Mouse (Mus musculus) macrophage (primary cell): ENCODE data around the gene Krt78. TPM values are rescaled to one million over a fixed set of nuclear protein-coding genes. Genes with fewer than 3 reads are reported as not detected.
A peak's percentile ranks its signal among the peaks of the same experiment; 100 is the strongest.

Experiments
- H3K27ac ChIP-seq: fragments of 350-480 bp; formaldehyde crosslinking; 2 replicates; pipeline ENCODE4 v1.9.0; 2021
- H3K36me3 ChIP-seq: fragments of 350-480 bp; formaldehyde crosslinking; 2 replicates; pipeline ENCODE4 v1.9.0; 2021; ENCODE audit errors: inconsistent target
- H3K4me3 ChIP-seq: fragments of 350-480 bp; formaldehyde crosslinking; 2 replicates; pipeline ENCODE4 v1.9.0; 2021; ENCODE audit errors: inconsistent target
- H3K79me2 ChIP-seq: fragments of 350-480 bp; formaldehyde crosslinking; 2 replicates; pipeline ENCODE4 v1.9.0; 2021; ENCODE audit errors: inconsistent target
- WGBS: methylation state at CpG from one replicate; pipeline ENCODE4 v1.1.7; 2026; ENCODE audit warnings: inconsistent platforms; ENCODE audit not compliant: missing documents; 5-methylcytosine and 5-hydroxymethylcytosine counted together
- polyA plus RNA-seq: library from polyadenylated mRNA; stranded (reverse); fragments of 250-400 nt; gene quantifications from 3 replicates; pipeline ENCODE4 v1.2.4, GENCODE M21; 2018; ENCODE audit warnings: inconsistent platforms

The Krt78 gene
- polyA plus RNA-seq, 1 experiment from 2014 or later = not detected

GRCm38 (mm10) chr15:101983315-101983948 is 29.3 kb upstream of the Krt78 start:
- WGBS = 69% methylated on average over 13 of the region's 13 CpGs
- no peaks in the 10 kb centered on the region for H3K79me2 ChIP-seq
- H3K27ac ChIP-seq = peak overlapping the region; percentile 21
- H3K36me3 ChIP-seq = no peaks in the 10 kb centered on the region
- H3K4me3 ChIP-seq = no peak overlapping the region; the same call in 1 of the 2 replicates

GRCm38 (mm10) chr15:101980849-101981248 is 26.8 kb upstream of the Krt78 start:
- H3K36me3 ChIP-seq = no peaks in the 10 kb centered on the region
- WGBS = 59% methylated on average over 4 of the region's 6 CpGs
- H3K79me2 ChIP-seq = no peaks in the 10 kb centered on the region
- H3K4me3 ChIP-seq = no peak overlapping the region
- peak overlapping the region; percentile 38 for H3K27ac ChIP-seq

GRCm38 (mm10) chr15:101977043-101977726 is 23.1 kb upstream of the Krt78 start:
- Histone ChIP-seq H3K4me3 (no peak overlapping the region; the same call in 1 of the 2 replicates), H3K27ac (peak overlapping the region; percentile 89), H3K36me3 (no peaks in the 10 kb centered on the region), H3K79me2 (no peaks in the 10 kb centered on the region)
- WGBS = 3% methylated on average over 36 of the region's 39 CpGs

GRCm38 (mm10) chr15:101976641-101977040 is 22.6 kb upstream of the Krt78 start:
- Histone ChIP-seq H3K79me2 (no peaks in the 10 kb centered on the region), H3K4me3 (no peak overlapping the region), H3K36me3 (no peaks in the 10 kb centered on the region), H3K27ac (peak overlapping the region; percentile 89)
- WGBS = 71% methylated on average over 3 of the region's 3 CpGs

GRCm38 (mm10) chr15:101976023-101976422 is 21.9 kb upstream of the Krt78 start:
- WGBS = 72% methylated on average over 5 of the region's 5 CpGs
- H3K79me2 ChIP-seq = no peaks in the 10 kb centered on the region

GRCm38 (mm10) chr15:101974083-101974845 is 20.2 kb upstream of the Krt78 start:
- no peak overlapping the region for H3K4me3 ChIP-seq
- WGBS = 67% methylated on average over 15 of the region's 16 CpGs
- H3K79me2 ChIP-seq = no peaks in the 10 kb centered on the region
- no peaks in the 10 kb centered on the region for H3K36me3 ChIP-seq
- H3K27ac ChIP-seq = peak overlapping the region; percentile 12

More at GRCm38 (mm10) chr15:101976023-101976422, 21.9 kb upstream of the Krt78 start:
- Histone ChIP-seq H3K4me3 (no peak overlapping the region), H3K27ac (peak overlapping the region; percentile 89; the same call in 1 of the 2 replicates), H3K36me3 (no peaks in the 10 kb centered on the region)

- Histone ChIP-seq H3K4me3 (no peak overlapping the region), H3K36me3 (no peaks in the 10 kb centered on the region), H3K79me2 (no peaks in the 10 kb centered on the region), H3K27ac (peak overlapping the region; percentile 12; the same call in 1 of the 2 replicates)
- WGBS = 16% methylated on average over 15 of the region's 15 CpGs
Measured at GRCm38 (mm10) chr15:101973414-101974077, 19.5 kb upstream of the Krt78 start.

GRCm38 (mm10) chr15:101970536-101970935 is 16.4 kb upstream of the Krt78 start:
- Histone ChIP-seq H3K4me3 (no peak overlapping the region), H3K79me2 (no peaks in the 10 kb centered on the region), H3K27ac (no peak overlapping the region), H3K36me3 (no peaks in the 10 kb centered on the region)
- WGBS = 43% methylated on average over 3 of the region's 6 CpGs

- no peaks in the 10 kb centered on the region for H3K36me3 ChIP-seq
- 86% methylated on average over 8 of the region's 8 CpGs for WGBS
- H3K79me2 ChIP-seq = no peaks in the 10 kb centered on the region
- no peak overlapping the region for H3K4me3 ChIP-seq
- H3K27ac ChIP-seq = no peak overlapping the region
Measured at GRCm38 (mm10) chr15:101966808-101967207, 12.7 kb upstream of the Krt78 start.

- WGBS = 87% methylated on average over 3 of the region's 3 CpGs
- Histone ChIP-seq H3K79me2 (no peaks in the 10 kb centered on the region), H3K27ac (no peak overlapping the region), H3K4me3 (no peak overlapping the region), H3K36me3 (no peaks in the 10 kb centered on the region)
Measured at GRCm38 (mm10) chr15:101958891-101959290, 4.8 kb upstream of the Krt78 start.

GRCm38 (mm10) chr15:101952733-101953474 is 1.2 kb downstream of the Krt78 start:
- H3K27ac ChIP-seq = no peak overlapping the region
- H3K79me2 ChIP-seq = no peaks in the 10 kb centered on the region
- H3K4me3 ChIP-seq = no peak overlapping the region
- WGBS = 85% methylated on average over 7 of the region's 7 CpGs
- H3K36me3 ChIP-seq = no peaks in the 10 kb centered on the region

GRCm38 (mm10) chr15:101945430-101945829 is 8.7 kb downstream of the Krt78 start:
- H3K4me3 ChIP-seq = no peak overlapping the region
- no peak overlapping the region for H3K27ac ChIP-seq
- H3K36me3 ChIP-seq = no peaks in the 10 kb centered on the region
- no peaks in the 10 kb centered on the region for H3K79me2 ChIP-seq
- WGBS = 92% methylated on average over 1 of the region's 1 CpGs

GRCm38 (mm10) chr15:101941948-101942347 is 12.1 kb downstream of the Krt78 start:
- H3K27ac ChIP-seq = no peak overlapping the region
- WGBS = 85% methylated on average over 8 of the region's 8 CpGs
- no peaks in the 10 kb centered on the region for H3K36me3 ChIP-seq
- H3K4me3 ChIP-seq = no peak overlapping the region
- H3K79me2 ChIP-seq = no peaks in the 10 kb centered on the region
